Mouse (Mus musculus) adrenal gland, postnatal 10 days (tissue): ENCODE measurements at regions not wholly inside any gene's neighbourhood (a gene's known extent, or its start where the extent isn't known, plus 50 kb on each side); places are given as distances from the start of the nearest gene placed in this dataset.
A peak's percentile ranks its signal among the peaks of the same experiment; 100 is the strongest.
"Not testable (repeated sequence)": the region's sequence is repeated elsewhere in the genome, so short reads cannot be mapped to it uniquely, and the experiment has no call there.

Source experiments
- DNase-seq: peaks from one replicate; pipeline ENCODE4 v3.0.0; 2021; ENCODE audit warnings: mixed read lengths

DNA sequence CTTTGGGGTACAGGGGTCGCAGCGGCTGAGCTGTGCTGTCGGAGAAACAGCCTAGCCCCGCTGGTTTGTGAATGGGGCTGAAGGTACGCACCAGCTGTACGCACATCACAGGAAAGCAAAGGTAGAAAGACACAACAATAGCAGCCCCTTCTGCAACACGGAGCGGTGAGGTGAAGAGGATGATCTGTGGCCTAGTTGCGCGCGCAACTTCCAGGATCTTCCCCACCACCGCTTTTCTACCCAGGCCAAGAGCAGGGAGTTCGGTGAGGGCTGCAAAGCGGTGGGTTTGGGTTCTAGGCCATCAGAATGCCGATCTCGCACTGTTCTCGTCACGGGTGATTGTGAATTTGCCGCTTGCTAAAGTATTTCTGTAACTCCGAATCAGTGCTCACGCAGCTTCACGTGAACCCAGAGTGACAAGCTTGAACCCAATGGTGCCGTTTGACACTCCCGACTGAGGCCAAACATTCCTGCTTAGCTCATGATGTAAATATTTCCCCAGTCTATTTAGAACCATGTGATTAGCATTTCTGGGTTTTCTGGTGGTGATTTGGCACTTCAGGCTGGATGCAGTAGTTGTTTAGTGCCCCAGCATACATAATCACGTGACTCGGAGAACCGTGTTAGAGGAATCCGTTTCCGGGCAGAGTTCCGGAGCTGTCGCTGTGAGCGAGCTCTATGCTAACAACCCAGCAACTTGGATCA lies 54.7 kb downstream of the Cryaa start:
- DNase-seq = no peak

- DNase-seq = no peak
These were observed 56.9 kb downstream of the Cryaa start for GRCm38 (mm10) chr17:31734521-31734920.

DNA sequence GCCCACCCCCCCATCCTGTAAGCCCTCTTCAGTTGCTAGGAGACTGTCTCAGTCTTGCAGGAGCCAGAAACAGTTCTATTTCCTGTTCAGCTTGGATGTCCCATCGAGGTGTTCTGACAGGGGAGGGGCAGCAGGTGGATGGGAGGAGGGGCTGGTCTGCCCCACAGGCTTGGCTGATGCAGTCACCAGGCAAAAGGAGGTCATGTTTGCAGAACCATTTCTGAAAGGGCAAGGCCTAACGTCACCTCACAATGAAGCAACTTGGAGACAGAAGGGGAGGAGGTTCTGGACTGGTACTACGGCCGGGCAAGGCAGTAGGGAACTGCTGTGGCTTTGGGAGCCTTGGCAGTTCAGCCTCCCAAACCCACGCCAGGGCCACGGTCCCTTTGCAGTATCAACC lies 59.1 kb downstream of the Cryaa start:
- no peak for DNase-seq

GRCm38 (mm10) chr17:31738249-31738648 lies 60.6 kb downstream of the Cryaa start:
- DNase-seq = no peak

GRCm38 (mm10) chr17:31739586-31739985 lies 62.0 kb downstream of the Cryaa start:
- no peak for DNase-seq

GRCm38 (mm10) chr17:31740059-31740458 lies 62.5 kb downstream of the Cryaa start:
- no peak for DNase-seq

DNA sequence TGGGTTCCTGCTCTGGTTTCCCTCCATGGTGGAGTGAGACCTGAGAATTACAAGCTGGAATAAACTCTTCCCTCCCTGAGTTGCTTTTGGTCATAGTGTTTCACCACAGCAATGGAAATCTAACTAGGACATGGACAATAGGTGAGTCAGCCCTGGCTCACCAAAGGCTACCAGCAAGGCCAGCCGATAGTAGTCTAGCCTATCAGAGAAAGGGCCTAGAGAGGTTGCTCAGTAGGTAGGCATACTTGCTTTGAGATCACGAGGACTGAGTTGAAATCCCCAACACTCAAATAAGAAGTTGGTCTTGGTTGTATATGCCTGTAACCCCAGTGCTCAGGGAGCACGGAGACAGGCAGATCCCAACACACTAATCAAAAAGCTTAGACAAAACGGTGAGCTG lies 66.0 kb downstream of the Cryaa start:
- DNase-seq = no peak

GRCm38 (mm10) chr17:31746198-31747111 lies 68.8 kb downstream of the Cryaa start:
- DNase-seq = peak; percentile 44

- no peak for DNase-seq
These were observed 70.0 kb downstream of the Cryaa start for GRCm38 (mm10) chr17:31747563-31747962.

GRCm38 (mm10) chr17:31748158-31748557 lies 70.6 kb downstream of the Cryaa start:
- DNase-seq = no peak

DNA sequence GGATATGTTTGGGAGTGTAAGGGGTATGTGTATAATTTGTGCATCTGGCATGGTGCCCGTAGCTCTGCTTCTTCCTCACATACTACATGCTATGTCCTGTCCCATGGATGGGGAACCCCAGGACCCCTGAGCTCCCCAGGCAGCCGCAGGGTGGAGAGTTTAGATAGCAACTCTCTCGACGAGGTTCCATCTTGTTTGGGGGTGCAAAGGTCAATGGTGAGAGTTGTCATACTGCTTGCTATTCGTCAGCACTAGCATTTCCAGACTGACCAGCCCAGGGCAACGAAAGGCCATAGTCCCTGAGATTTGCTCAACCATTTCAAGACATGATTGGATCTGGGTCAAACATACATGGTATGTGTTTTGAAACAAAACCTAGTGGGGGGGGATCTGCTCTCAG lies 71.4 kb downstream of the Cryaa start:
- no peak for DNase-seq

- DNase-seq = no peak
These were observed 73.7 kb downstream of the Cryaa start for GRCm38 (mm10) chr17:31751262-31751661.

GRCm38 (mm10) chr17:31753113-31753858 lies 75.7 kb downstream of the Cryaa start:
- no peak for DNase-seq

DNA sequence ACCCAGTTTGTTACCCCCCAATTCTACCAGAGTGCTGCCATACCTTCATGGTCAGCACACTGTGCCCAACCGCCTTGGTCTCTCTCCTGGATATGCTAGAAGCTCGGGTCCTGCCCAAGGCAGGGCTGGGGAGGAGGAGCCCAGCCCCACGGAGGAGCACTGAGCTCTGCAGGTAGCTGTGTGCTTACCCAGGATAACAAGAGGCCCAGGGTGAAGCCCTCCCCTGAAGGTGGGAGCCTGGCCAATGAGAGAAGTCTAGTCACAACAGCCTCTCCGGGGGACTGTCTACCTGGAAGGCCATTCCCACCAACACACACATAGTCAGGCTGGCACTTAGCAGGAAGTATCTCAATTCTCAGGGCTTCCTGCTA lies 76.2 kb downstream of the Cryaa start:
- DNase-seq = no peak

- DNase-seq = no peak
These were observed 82.9 kb downstream of the Cryaa start for GRCm38 (mm10) chr17:31760465-31760864.

DNA sequence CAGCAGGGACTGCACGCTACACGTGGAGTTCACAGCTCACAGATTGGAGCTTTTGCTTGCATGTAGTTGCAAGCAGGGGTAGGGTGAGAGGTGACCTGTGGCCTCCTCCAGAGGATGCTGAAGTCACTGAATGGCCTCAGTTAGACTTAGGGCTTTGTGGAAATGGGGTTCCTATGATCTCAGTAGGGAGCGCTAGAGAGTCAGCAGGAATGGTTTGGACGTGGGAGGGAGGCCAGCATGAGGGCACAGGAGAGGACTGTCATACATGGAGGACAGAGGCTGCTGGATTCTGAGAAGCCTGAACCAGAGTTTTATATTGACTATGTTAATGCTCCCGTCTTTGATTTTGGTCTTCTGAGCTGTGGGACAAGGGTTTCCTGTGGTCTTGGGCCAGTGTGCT lies 85.5 kb downstream of the Cryaa start:
- DNase-seq = no peak

DNA sequence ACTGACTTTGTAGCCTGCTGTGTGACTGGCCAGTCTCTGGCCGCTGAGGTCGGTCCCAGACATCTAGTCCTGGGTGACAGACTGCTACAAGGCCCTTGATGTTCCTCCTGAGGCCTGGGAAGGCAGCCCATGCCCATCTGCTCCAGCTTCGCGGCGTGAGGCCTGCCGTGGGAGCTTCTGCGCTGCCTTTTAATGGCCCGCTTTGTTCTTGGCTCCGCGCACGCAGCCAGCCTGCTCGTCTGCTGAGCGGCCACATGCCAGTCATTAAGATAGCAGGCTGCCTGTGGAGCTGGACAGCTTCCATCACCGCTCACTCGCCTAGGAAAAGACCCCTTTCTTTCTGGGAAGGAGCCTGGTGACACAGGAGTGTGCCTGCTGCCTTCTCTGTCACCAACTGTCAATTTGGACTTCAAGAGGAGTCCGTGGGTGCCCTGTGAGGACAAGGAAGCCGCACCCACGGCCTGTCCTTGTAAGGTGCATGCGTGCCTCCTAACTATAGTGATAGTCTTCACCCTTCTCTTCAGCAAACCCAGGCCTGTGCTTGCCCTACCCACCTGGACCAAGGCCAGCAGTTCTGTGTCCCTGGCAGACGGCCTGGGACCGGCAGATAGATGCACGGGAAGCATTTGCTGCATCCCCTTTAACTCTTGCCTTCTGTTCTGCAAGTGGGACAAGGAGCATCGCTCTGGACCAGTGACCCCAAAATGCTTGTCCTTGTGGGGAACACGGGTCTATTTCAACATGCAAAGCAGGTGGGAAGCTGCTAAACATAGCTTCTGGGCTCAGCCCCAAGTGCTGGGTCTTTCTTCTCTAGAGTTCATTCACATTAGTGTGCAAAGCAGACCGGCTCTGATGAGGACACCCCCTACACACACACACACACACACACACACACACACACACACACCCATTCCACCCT lies 88.6 kb downstream of the Sik1 start:
- DNase-seq = peak; percentile 85

DNA sequence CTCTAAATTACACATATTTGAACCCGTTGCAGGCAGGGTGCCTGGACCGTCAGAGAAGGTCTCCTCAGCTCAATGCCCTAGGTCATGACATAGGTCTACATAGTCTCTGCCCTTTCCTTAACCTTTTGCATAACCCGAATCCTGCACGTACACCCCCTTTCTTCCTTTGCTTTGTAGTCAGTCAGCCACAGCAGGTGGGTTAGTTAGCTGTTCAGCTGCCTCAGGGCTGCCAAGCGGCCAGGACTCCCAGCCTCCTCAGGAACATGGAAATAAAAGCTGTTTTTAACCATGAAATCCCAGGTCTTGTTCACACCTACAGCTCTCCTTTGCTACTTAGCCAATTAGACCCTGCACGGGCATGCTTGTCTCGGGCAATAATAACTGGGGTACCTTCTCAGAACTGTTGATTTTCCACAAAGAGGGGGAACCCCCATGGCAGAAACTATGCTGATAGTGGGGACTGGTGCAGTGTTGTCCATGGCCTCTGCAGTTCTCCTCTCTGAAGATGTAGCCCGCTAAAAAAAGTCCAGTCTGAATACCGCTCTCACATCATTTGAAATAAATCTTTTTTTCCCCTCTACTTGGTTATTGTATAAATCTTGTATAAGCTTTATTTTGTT lies 83.3 kb downstream of the Sik1 start:
- DNase-seq = no peak

- not testable (repeated sequence) for DNase-seq
These were observed 81.7 kb downstream of the Sik1 start for GRCm38 (mm10) chr17:31773882-31774281.

- DNase-seq = no peak
These were observed 80.6 kb downstream of the Sik1 start for GRCm38 (mm10) chr17:31775037-31775436.

- no peak for DNase-seq
These were observed 79.6 kb downstream of the Sik1 start for GRCm38 (mm10) chr17:31775966-31776365.
